26 mouse cellular contexts compared by ENCODE assay signal in the genomic region with DNA sequence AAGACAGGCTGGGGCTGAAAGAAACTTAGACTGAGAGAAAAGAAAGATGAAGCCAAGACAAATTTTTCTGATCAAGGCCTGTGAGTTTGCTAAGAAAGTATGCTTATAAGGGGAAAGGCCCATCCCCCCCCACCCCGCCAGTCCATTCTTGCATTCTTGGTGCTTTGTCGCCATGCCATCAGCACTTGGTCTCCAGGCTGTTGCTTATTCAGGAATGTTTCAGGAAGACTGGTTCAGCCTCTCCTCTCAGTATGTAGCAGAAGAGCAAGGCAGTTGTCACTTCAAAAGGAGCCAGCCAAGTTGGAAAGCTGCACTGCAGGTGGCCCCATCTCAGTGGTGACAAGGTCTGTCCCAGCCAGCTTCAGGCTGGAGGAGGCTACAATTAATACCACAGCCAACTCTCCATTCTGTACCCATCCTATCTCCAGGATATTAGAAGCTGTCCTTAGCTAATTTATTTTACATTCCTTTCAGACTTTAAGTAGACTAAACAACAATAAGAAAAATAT.
A peak's percentile ranks its signal among the peaks of the same experiment; 100 is the strongest.
DNase-seq lines count a peak whose midpoint lies in the region; ATAC-seq and TF ChIP-seq lines count a peak whose summit lies in the region.
"Had no signal": no experiment of that assay in that cellular context is flagged by ENCODE, and none has a peak within 500 bp of the region (broad histone marks: within the 10 kb centered on the region; RNA-seq: fewer than 3 reads in every experiment).

No protein-coding gene starts in this region.

- no peak overlapping the region for H3K27ac ChIP-seq in midbrain, embryonic 10.5 days (replicated peaks)
- no peak overlapping the region for H3K27ac ChIP-seq in midbrain, embryonic 16.5 days (ENCODE audit: low read length)
- no peak overlapping the region for H3K27ac ChIP-seq in hindbrain, postnatal 0 days
- H3K27ac ChIP-seq: embryonic facial prominence, embryonic 13.5 days; forebrain, embryonic 13.5 days; gastrocnemius, adult 2 months; heart, embryonic 15.5 days; left cerebral cortex, adult 2 months; limb, embryonic 10.5 days; liver, embryonic 15.5 days; lung, embryonic 15.5 days had no signal

- H3K36me3 ChIP-seq in midbrain, embryonic 10.5 days, result no peaks in the 10 kb centered on the region
- H3K36me3 ChIP-seq in midbrain, embryonic 16.5 days (ENCODE audit: control insufficient read depth, insufficient read depth, low read length), result no peaks in the 10 kb centered on the region
- H3K36me3 ChIP-seq in hindbrain, postnatal 0 days (ENCODE audit: insufficient read depth, low read length), result no peaks in the 10 kb centered on the region
- H3K36me3 ChIP-seq: embryonic facial prominence, embryonic 13.5 days; heart, embryonic 15.5 days; limb, embryonic 10.5 days; liver, embryonic 15.5 days; lung, embryonic 15.5 days had no signal

- no peak for TF ChIP-seq CTCF in hindbrain, postnatal 0 days (IDR thresholded peaks at IDR 0.05; ENCODE audit: low read depth)

- no peak overlapping the region for H3K4me3 ChIP-seq in midbrain, embryonic 10.5 days
- no peak overlapping the region for H3K4me3 ChIP-seq in midbrain, embryonic 16.5 days (ENCODE audit: low read depth, low read length)
- H3K4me3 ChIP-seq in hindbrain, postnatal 0 days (ENCODE audit: low read length), result no peak overlapping the region
- H3K4me3 ChIP-seq: embryonic facial prominence, embryonic 13.5 days; erythroblast, embryonic 14.5 days; forebrain, embryonic 13.5 days; gastrocnemius, adult 2 months; heart, embryonic 15.5 days; left cerebral cortex, adult 2 months; limb, embryonic 10.5 days; liver, embryonic 15.5 days; lung, embryonic 15.5 days; megakaryocyte, embryonic 14.5 days had no signal

- WGBS in midbrain, embryonic 10.5 days, result 57% methylated on average over 2 of the region's 2 CpGs
- 51% methylated on average over 2 of the region's 2 CpGs for WGBS in midbrain, embryonic 16.5 days
- WGBS in hindbrain, postnatal 0 days, result 26% methylated on average over 2 of the region's 2 CpGs

- H3K4me2 ChIP-seq in midbrain, embryonic 16.5 days (ENCODE audit: low read length), result no peak overlapping the region
- no peak overlapping the region for H3K4me2 ChIP-seq in hindbrain, postnatal 0 days (ENCODE audit: low read depth, low read length)
- H3K4me2 ChIP-seq: embryonic facial prominence, embryonic 13.5 days; forebrain, embryonic 13.5 days; heart, embryonic 15.5 days; liver, embryonic 15.5 days; lung, embryonic 15.5 days had no signal

- H3K4me1 ChIP-seq in midbrain, embryonic 10.5 days, result peaks cover 5% of the 10 kb centered on the region; the same call in 1 of the 2 replicates
- H3K4me1 ChIP-seq in midbrain, embryonic 16.5 days (ENCODE audit: control insufficient read depth, insufficient read depth, low read length), result no peaks in the 10 kb centered on the region
- no peaks in the 10 kb centered on the region for H3K4me1 ChIP-seq in hindbrain, postnatal 0 days (ENCODE audit: insufficient read depth, low read length)
- H3K4me1 ChIP-seq: embryonic facial prominence, embryonic 13.5 days; forebrain, embryonic 13.5 days; heart, embryonic 15.5 days; limb, embryonic 10.5 days; liver, embryonic 15.5 days; lung, embryonic 15.5 days; megakaryocyte, embryonic 14.5 days had no signal

- no peaks in the 10 kb centered on the region for H3K9me3 ChIP-seq in midbrain, embryonic 10.5 days (replicated peaks)
- no peaks in the 10 kb centered on the region for H3K9me3 ChIP-seq in midbrain, embryonic 16.5 days (replicated peaks; ENCODE audit: control insufficient read depth, low read length, poor library complexity, severe bottlenecking)
- no peaks in the 10 kb centered on the region for H3K9me3 ChIP-seq in hindbrain, postnatal 0 days (ENCODE audit: low read length)
- H3K9me3 ChIP-seq: embryonic facial prominence, embryonic 13.5 days; forebrain, embryonic 13.5 days; heart, embryonic 15.5 days; limb, embryonic 10.5 days; liver, embryonic 15.5 days; lung, embryonic 15.5 days; megakaryocyte, embryonic 14.5 days had no signal

- DNase-seq in cerebellum, postnatal 10 days, result peak; percentile 42 to 71
- DNase-seq in cerebellum, postnatal 36 days, result no peak
- DNase-seq in midbrain, embryonic 10.5 days (ENCODE audit: low spot score), result peak; percentile 18
- DNase-seq in embryo, embryonic 9.5 days (ENCODE audit: extremely low spot score), result peak; percentile 2
- DNase-seq in hindbrain, postnatal 0 days (ENCODE audit: low spot score), result peak; percentile 3
- no peak for DNase-seq in layer of hippocampus, postnatal 10 days (ENCODE audit: low spot score in 2 of 2)
- DNase-seq in kidney, postnatal 10 days, result no peak
- DNase-seq: adrenal gland, postnatal 36 days; cerebellum, adult 11 months; gastrocnemius, adult 2 months; heart, postnatal 36 days; kidney, adult 9 months; kidney, postnatal 25 days; liver; lung, postnatal 36 days; right cerebral cortex, postnatal 14 days had no signal

- H3K9ac ChIP-seq in midbrain, embryonic 16.5 days (ENCODE audit: low read depth, low read length), result no peak overlapping the region
- H3K9ac ChIP-seq in hindbrain, postnatal 0 days (replicated peaks; ENCODE audit: low read length), result no peak overlapping the region
- H3K9ac ChIP-seq: embryonic facial prominence, embryonic 13.5 days; forebrain, embryonic 13.5 days; heart, embryonic 15.5 days; liver, embryonic 15.5 days; lung, embryonic 15.5 days had no signal

- H3K27me3 ChIP-seq in midbrain, embryonic 10.5 days (ENCODE audit: low read depth, poor library complexity, severe bottlenecking), result no peaks in the 10 kb centered on the region
- H3K27me3 ChIP-seq in midbrain, embryonic 16.5 days (ENCODE audit: control insufficient read depth, insufficient read depth, low read depth, low read length), result no peaks in the 10 kb centered on the region
- no peaks in the 10 kb centered on the region for H3K27me3 ChIP-seq in hindbrain, postnatal 0 days (ENCODE audit: insufficient read depth, low read length)
- H3K27me3 ChIP-seq: embryonic facial prominence, embryonic 13.5 days; forebrain, embryonic 13.5 days; heart, embryonic 15.5 days; liver, embryonic 15.5 days; lung, embryonic 15.5 days; megakaryocyte, embryonic 14.5 days had no signal

- no peak for ATAC-seq in midbrain, embryonic 16.5 days
- peak; percentile 79 for ATAC-seq in hindbrain, postnatal 0 days
- ATAC-seq: forebrain, embryonic 13.5 days had no signal

Comparison
In these comparisons a context has a peak if more than half of its experiments do, and no peak if none do; other contexts are left out.
1. DNase-seq: peak in cerebellum, postnatal 10 days (2 of 2), midbrain, embryonic 10.5 days (single experiment), embryo, embryonic 9.5 days (single experiment) and hindbrain, postnatal 0 days (single experiment); none in cerebellum, postnatal 36 days (0 of 2), layer of hippocampus, postnatal 10 days (0 of 2) and kidney, postnatal 10 days (single experiment).